Mouse (Mus musculus) cerebellum, adult 2 months (tissue): ENCODE results near the gene Hdac9.

ENCODE experiments used
- CTCF ChIP-seq: fragments of 200-500 bp; IDR thresholded peaks from 2 replicates; pipeline ENCODE4 v1.5.1; 2011; ENCODE audit warnings: low read depth, mild to moderate bottlenecking, control low read depth, low read length, moderate library complexity, borderline replicate concordance; ENCODE audit not compliant: insufficient read depth
- POLR2A ChIP-seq: fragments of 200-500 bp; IDR thresholded peaks from 2 replicates; pipeline ENCODE4 v1.6.1; 2011; ENCODE audit warnings: low read length, control low read depth, borderline replicate concordance; ENCODE audit not compliant: insufficient read depth

GRCm38 (mm10) chr12:34378637-34379036 lies 538.3 kb downstream of the Hdac9 start:
- TF ChIP-seq CTCF, result no peak
- no peak for TF ChIP-seq POLR2A
